30 mouse cellular contexts compared by ENCODE assay signal in genomic region chrX:157754559-157754958, GRCm38 (mm10). TPM values are rescaled to one million over a fixed set of nuclear protein-coding genes. Genes with fewer than 3 reads are reported as not detected.
"Had no signal": no experiment of that assay in that cellular context is flagged by ENCODE, and none has a peak within 500 bp of the region (broad histone marks: within the 10 kb centered on the region; RNA-seq: fewer than 3 reads in every experiment).

No protein-coding gene starts in this region.

- ATAC-seq: inflammation-experienced regulatory T-cells, adult 6 months; intestine, embryonic 15.5 days; intestine, postnatal 0 days; liver, embryonic 12.5 days had no signal

- DNase-seq: gastrocnemius, adult 2 months; gastrocnemius, postnatal 10 days; gastrocnemius, postnatal 25 days; heart, adult 18-20 months; heart, postnatal 10 days; heart, postnatal 4 days; kidney, adult 18-20 months; kidney, adult 8-10 months; kidney, postnatal 10 days; kidney, postnatal 25 days; kidney, postnatal 4 days; left cerebral cortex, postnatal 4 days had no signal

- H3K27ac ChIP-seq: gastrocnemius, adult 2 months; heart, embryonic 10.5 days; hindbrain, embryonic 10.5 days; hindbrain, embryonic 15.5 days; intestine, embryonic 15.5 days; layer of hippocampus, adult 2 months; left cerebral cortex, adult 2 months; limb, embryonic 13.5 days; limb, embryonic 15.5 days; liver, embryonic 12.5 days; liver, embryonic 14.5 days had no signal

- H3K4me3 ChIP-seq: gastrocnemius, adult 2 months; heart, embryonic 10.5 days; heart, embryonic 12.5 days; hindbrain, embryonic 10.5 days; hindbrain, embryonic 15.5 days; intestine, embryonic 15.5 days; layer of hippocampus, adult 2 months; left cerebral cortex, adult 2 months; limb, embryonic 13.5 days; limb, embryonic 15.5 days; liver, embryonic 12.5 days had no signal

- H3K36me3 ChIP-seq: heart, embryonic 10.5 days; hindbrain, embryonic 10.5 days; hindbrain, embryonic 15.5 days; intestine, embryonic 15.5 days; limb, embryonic 13.5 days; limb, embryonic 15.5 days; liver, embryonic 12.5 days had no signal

- H3K9ac ChIP-seq: heart, embryonic 12.5 days; hindbrain, embryonic 15.5 days; intestine, embryonic 15.5 days; limb, embryonic 13.5 days; limb, embryonic 15.5 days; liver, embryonic 12.5 days; liver, embryonic 14.5 days had no signal

- H3K27me3 ChIP-seq: heart, embryonic 12.5 days; hindbrain, embryonic 15.5 days; intestine, embryonic 15.5 days; liver, embryonic 12.5 days had no signal

- H3K9me3 ChIP-seq: heart, embryonic 10.5 days; heart, embryonic 12.5 days; hindbrain, embryonic 10.5 days; hindbrain, embryonic 15.5 days; intestine, embryonic 15.5 days; limb, embryonic 13.5 days; limb, embryonic 15.5 days; liver, embryonic 12.5 days had no signal

- H3K4me2 ChIP-seq: heart, embryonic 12.5 days; hindbrain, embryonic 15.5 days; intestine, embryonic 15.5 days; limb, embryonic 13.5 days; limb, embryonic 15.5 days; liver, embryonic 12.5 days had no signal

- H3K4me1 ChIP-seq: heart, embryonic 10.5 days; heart, embryonic 12.5 days; hindbrain, embryonic 10.5 days; hindbrain, embryonic 15.5 days; intestine, embryonic 15.5 days; limb, embryonic 13.5 days; limb, embryonic 15.5 days; liver, embryonic 12.5 days had no signal

RNA-seq across cellular contexts. Expression of gene Smpx, which starts 55.8 kb away (rescaled TPM):
- total RNA-seq: granulocyte monocyte progenitor cell, adult 5-6 weeks; layer of hippocampus, adult 2 months; layer of hippocampus, postnatal 10 days; layer of hippocampus, postnatal 25 days; left cerebral cortex, adult 2 months; left cerebral cortex, postnatal 14 days; left cerebral cortex, postnatal 4 days had no signal
- polyA plus RNA-seq: hindbrain, embryonic 10.5 days; inflammation-experienced regulatory T-cells, adult 6 months; liver, adult 2 months; liver, embryonic 14.5 days had no signal
